Mouse (Mus musculus) liver, embryonic 14.5 days (tissue): ENCODE measurements around the gene Pcare. TPM values are rescaled to one million over a fixed set of nuclear protein-coding genes. Genes with fewer than 3 reads are reported as not detected.

Source experiments
- ATAC-seq: fragments of 200-750 bp; cut with Nextera tagmentation; 2 replicates; pipeline ENCODE4 v1.8.0; 2017; ENCODE audit warnings: moderate number of reproducible peaks, mild to moderate bottlenecking, moderate library complexity; ENCODE audit not compliant: insufficient read depth
- DNase-seq, 3 experiments: peaks; one replicate each; pipeline ENCODE4 v3.0.0-alpha.2; 2012 to 2013; ENCODE audit warnings: low read depth in 3 of 3, low spot score in 3 of 3
- H3K27ac ChIP-seq: fragments of 300-500 bp; sonication (generic); 2 replicates; pipeline ENCODE4 v1.5.1; 2014; ENCODE audit warnings: moderate library complexity, mild to moderate bottlenecking, control low read depth, inconsistent platforms
- H3K27me3 ChIP-seq: fragments of 300-500 bp; sonication (generic); 2 replicates; pipeline ENCODE4 v1.6.1; 2014; ENCODE audit warnings: mild to moderate bottlenecking, low read length, moderate library complexity; ENCODE audit not compliant: control insufficient read depth, insufficient read depth
- H3K36me3 ChIP-seq: fragments of 300-500 bp; sonication (generic); replicated peaks from 2 replicates; pipeline ENCODE4 v1.6.1; 2014; ENCODE audit warnings: low read depth; ENCODE audit not compliant: control insufficient read depth, insufficient read depth
- H3K4me1 ChIP-seq, 2 experiments: fragments of 200-500 bp in 1 of 2; fragments of 300-500 bp in 1 of 2; sonication (generic) in 1 of 2; replicated peaks; 2 replicates each; pipeline ENCODE4 v1.6.1; 2012 to 2014; ENCODE audit warnings: antibody characterized with exemption in 1 of 2, inconsistent platforms in 1 of 2, low read length in 1 of 2; ENCODE audit not compliant: control insufficient read depth in 2 of 2, insufficient read depth in 2 of 2
- H3K4me2 ChIP-seq: fragments of 300-500 bp; sonication (generic); 2 replicates; pipeline ENCODE4 v1.6.1; 2014; ENCODE audit warnings: low read depth, mild to moderate bottlenecking, control low read depth, moderate library complexity
- H3K4me3 ChIP-seq, 2 experiments: fragments of 200-500 bp in 1 of 2; fragments of 300-500 bp in 1 of 2; sonication (generic) in 1 of 2; 2 replicates each; pipeline ENCODE4 v1.5.1; 2012 to 2014; ENCODE audit warnings: low read depth in 2 of 2, low read length in 2 of 2, mild to moderate bottlenecking in 2 of 2, control low read depth in 1 of 2, inconsistent platforms in 1 of 2, moderate library complexity in 1 of 2; ENCODE audit not compliant: insufficient read depth in 1 of 2
- H3K9ac ChIP-seq: fragments of 300-500 bp; sonication (generic); replicated peaks from 2 replicates; pipeline ENCODE4 v1.6.1; 2014; ENCODE audit warnings: mild to moderate bottlenecking, control low read depth, moderate library complexity
- H3K9me3 ChIP-seq: fragments of 300-500 bp; sonication (generic); 2 replicates; pipeline ENCODE4 v1.6.1; 2016; ENCODE audit warnings: low read length, mixed read lengths; ENCODE audit not compliant: control insufficient read depth
- CTCF ChIP-seq: IDR thresholded peaks from 2 replicates; pipeline ENCODE4 v1.5.1; 2016; ENCODE audit warnings: antibody characterized with exemption, low read depth, control low read depth
- EP300 ChIP-seq: IDR thresholded peaks from 2 replicates; pipeline ENCODE4 v1.6.1; 2016; ENCODE audit warnings: antibody characterized with exemption, low read depth
- WGBS: fragments of 180-500 bp; shearing (Covaris S2); extraction: QIAGEN DNeasy Blood & Tissue Kit; methylation state at CpG from one replicate; pipeline ENCODE4 v1.1.7; 2014; ENCODE audit not compliant: insufficient replicate concordance; 5-methylcytosine and 5-hydroxymethylcytosine counted together
- polyA plus RNA-seq, 2 experiments: library from polyadenylated mRNA; depleted of rRNA in 1 of 2; stranded (reverse) in 1 of 2; unstranded in 1 of 2; fragments of >200 nt; fragmentation: Nextera tagmentation in 1 of 2; extraction: Ambion mirVana in 1 of 2; gene quantifications; 2 replicates each; pipeline versions ENCODE4 v1.2.1 to v1.2.3; 2012 to 2014

The Pcare gene
- polyA plus RNA-seq, 2 experiments: 0.02 to 0.03 TPM

DNA sequence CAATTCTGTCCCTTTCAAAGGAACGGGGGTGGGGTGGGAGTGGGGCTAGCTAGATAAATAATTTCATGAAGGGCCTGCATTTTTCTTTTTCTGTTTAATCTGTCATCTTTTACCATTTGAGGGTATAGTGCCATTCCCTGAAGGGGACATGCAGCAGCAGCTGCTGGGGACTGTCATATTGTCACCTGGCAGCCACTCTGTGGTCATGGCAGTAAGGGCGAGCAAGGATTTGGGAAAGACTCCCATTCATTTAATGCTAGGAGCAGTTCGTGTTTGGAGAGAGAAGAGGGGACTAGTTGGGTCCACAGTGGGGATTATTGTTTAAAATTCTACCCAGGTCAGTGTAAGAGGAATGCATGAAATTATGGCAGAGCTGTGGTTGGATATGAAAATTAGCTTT lies 16.3 kb downstream of the Pcare start:
- Histone ChIP-seq H3K36me3 (no peaks in the 10 kb centered on the region), H3K4me1 (no peaks in the 10 kb centered on the region), H3K4me3 (no peak overlapping the region), H3K27ac (no peak overlapping the region), H3K4me2 (no peak overlapping the region), H3K27me3 (no peaks in the 10 kb centered on the region), H3K9me3 (no peaks in the 10 kb centered on the region), H3K9ac (no peak overlapping the region)
- ATAC-seq: no peak
- no peak for TF ChIP-seq EP300
- no peak for TF ChIP-seq CTCF
- 34% methylated on average over 3 of the region's 3 CpGs for WGBS
- DNase-seq: no peak

DNA sequence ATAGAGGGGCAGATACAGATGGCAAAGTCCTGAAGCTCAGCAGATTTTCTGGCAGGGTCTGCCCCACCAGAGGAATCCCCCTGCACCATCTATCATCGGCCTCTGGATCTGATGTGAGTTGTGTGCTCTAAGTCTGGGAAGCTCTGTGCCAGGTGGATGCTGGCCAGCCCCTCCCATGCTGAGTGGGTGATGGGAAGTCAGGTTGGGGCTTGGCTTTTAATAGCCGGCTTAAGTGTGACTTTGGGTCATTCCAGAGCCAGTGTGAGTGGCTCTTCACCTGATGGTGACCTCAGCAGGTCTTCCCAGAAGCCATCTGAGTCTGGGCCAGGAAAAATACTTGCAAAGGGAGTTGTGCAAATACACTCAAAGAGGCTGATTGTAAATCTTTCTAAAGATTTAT lies 22.0 kb downstream of the Pcare start:
- 53% methylated on average over 2 of the region's 2 CpGs for WGBS
- Histone ChIP-seq H3K27ac (no peak overlapping the region), H3K9me3 (no peaks in the 10 kb centered on the region), H3K4me2 (no peak overlapping the region), H3K9ac (no peak overlapping the region), H3K4me1 (no peaks in the 10 kb centered on the region), H3K4me3 (no peak overlapping the region), H3K27me3 (no peaks in the 10 kb centered on the region), H3K36me3 (no peaks in the 10 kb centered on the region)
- TF ChIP-seq CTCF: no peak
- no peak for TF ChIP-seq EP300
- no peak for ATAC-seq
- no peak for DNase-seq

DNA sequence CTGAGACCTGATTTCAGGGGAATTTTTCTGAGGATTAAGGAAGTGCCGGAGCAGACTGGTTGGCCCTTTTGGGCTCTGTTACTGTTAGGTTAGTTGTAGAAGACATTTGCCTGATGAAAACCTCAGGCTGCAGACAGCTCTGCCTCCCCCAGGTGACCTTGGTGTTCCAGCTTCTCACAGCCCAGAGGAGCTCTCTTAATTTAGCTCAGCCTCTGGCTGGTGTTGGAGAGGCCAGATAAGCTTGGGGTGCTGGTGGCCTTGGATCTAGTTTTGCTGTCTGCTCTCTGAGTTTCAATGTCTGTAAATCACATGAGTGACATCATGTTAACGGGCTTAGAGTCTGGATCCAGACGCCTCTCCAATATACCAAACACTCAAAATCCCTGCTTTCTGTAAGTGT lies 31.7 kb downstream of the Pcare start:
- no peak for ATAC-seq
- Histone ChIP-seq H3K4me3 (no peak overlapping the region), H3K9me3 (no peaks in the 10 kb centered on the region), H3K4me1 (no peaks in the 10 kb centered on the region), H3K27ac (no peak overlapping the region), H3K4me2 (no peak overlapping the region), H3K36me3 (no peaks in the 10 kb centered on the region), H3K27me3 (no peaks in the 10 kb centered on the region), H3K9ac (no peak overlapping the region)
- no peak for DNase-seq
- TF ChIP-seq EP300 (no peak), CTCF (no peak)
- WGBS: 30% methylated on average over 3 of the region's 3 CpGs

DNA sequence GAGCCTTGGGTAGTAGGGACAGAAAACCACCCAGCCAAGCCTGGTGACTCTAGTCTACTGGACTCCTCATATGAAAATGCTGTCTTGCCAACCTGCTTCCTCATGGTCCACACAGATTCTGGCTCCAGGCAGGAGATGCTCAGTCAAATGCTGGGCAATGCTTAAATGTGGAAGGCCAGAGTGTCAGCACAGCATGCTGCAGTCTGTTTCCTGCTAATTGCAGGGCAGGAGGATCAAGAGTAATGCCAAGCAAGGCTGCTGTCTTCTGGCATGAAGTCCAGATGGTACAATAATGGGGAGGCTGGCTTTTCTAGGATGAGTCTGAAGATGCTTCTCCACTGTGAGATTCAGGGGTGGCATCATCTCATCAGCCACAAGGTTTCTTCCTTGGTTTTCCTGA lies 32.3 kb downstream of the Pcare start:
- Histone ChIP-seq H3K9ac (no peak overlapping the region), H3K4me1 (no peaks in the 10 kb centered on the region), H3K27ac (no peak overlapping the region), H3K36me3 (no peaks in the 10 kb centered on the region), H3K27me3 (no peaks in the 10 kb centered on the region), H3K9me3 (no peaks in the 10 kb centered on the region), H3K4me2 (no peak overlapping the region), H3K4me3 (no peak overlapping the region)
- no peak for DNase-seq
- no peak for ATAC-seq
- TF ChIP-seq EP300: no peak
- no peak for TF ChIP-seq CTCF

DNA sequence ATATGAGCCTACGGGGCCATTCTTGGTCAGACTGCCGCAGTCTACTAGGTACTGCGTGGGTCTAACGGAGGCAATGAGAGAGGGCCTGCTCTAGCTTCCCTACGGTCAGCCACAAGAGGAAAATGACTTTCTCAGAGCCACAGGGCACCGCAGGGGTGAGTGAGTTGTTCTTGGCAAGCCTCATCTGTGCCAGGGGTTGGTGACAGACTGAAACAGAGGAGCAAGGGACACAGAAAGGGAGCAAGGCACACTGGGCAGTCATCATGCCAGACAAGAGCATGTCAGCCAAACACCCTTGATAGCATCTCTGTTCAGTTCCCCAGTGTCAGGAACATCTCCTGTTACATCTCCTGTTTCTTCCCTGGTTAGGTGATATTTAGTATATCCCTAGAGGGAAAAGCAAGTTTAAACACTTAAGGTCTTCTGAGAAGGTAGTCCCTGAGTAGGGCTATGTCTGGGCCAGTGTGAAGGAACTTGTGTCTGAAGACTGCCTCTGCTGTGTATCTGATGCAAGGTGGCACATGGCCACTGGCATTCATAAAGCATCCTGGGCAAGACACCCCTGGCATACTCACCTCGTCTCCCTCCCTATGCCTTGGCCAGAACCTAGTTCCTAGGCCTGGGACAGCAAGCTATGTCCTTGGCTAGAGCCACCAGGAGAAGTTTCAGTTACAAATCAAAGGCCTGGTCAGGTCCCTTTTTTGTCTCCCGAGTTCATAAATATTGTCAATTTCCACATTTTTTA lies 34.6 kb downstream of the Pcare start:
- ATAC-seq: no peak
- Histone ChIP-seq H3K4me1 (no peaks in the 10 kb centered on the region), H3K4me2 (no peak overlapping the region), H3K4me3 (no peak overlapping the region), H3K36me3 (no peaks in the 10 kb centered on the region), H3K27me3 (no peaks in the 10 kb centered on the region), H3K27ac (no peak overlapping the region), H3K9ac (no peak overlapping the region), H3K9me3 (no peaks in the 10 kb centered on the region)
- no peak for DNase-seq
- TF ChIP-seq EP300: no peak
- no peak for TF ChIP-seq CTCF
- 62% methylated on average over 8 of the region's 8 CpGs for WGBS
